Mouse (Mus musculus) hindlimb bud, embryonic 11.5 days (tissue): Measurements from ENCODE around the gene Gm20503.

ENCODE experiments used
- DNase-seq: peaks from one replicate; pipeline ENCODE4 v3.0.0-alpha.2; 2012; ENCODE audit warnings: low read depth, low spot score; ENCODE audit errors: extremely low spot score

The Gm20503 gene

GRCm38 (mm10) chr4:59083430-59083829 lies 80.4 kb downstream of the Gm20503 start:
- DNase-seq, result no peak

GRCm38 (mm10) chr4:59089391-59089790 lies 86.4 kb downstream of the Gm20503 start:
- no peak for DNase-seq
